In genomic region chr17:50505910-50506634, GRCm38 (mm10) we compare ENCODE assay signal across 1 mouse cellular context.
TF ChIP-seq lines count a peak whose summit lies in the region.

No protein-coding gene starts in this region.

TF ChIP-seq in MEL, 35 proteins besides CTCF, POLR2A, EP300 and RAD21 (continued from another document):
- no peak; the same call in 1 of the 2 replicates for TF ChIP-seq RCOR1 (IDR thresholded peaks at IDR 0.05; ENCODE audit: low read depth, low read length)
